Mouse (Mus musculus) stomach, embryonic 14.5 days (tissue): Measurements from ENCODE around the gene Gm10644. TPM values are rescaled to one million over a fixed set of nuclear protein-coding genes. Genes with fewer than 3 reads are reported as not detected.

Experiments
- ATAC-seq: fragments of 200-750 bp; cut with Nextera tagmentation; 2 replicates; pipeline ENCODE4 v1.8.0; 2017; ENCODE audit warnings: low read depth, moderate TSS enrichment; ENCODE audit not compliant: insufficient number of reproducible peaks, insufficient read depth, low FRiP score
- H3K27ac ChIP-seq: fragments of 300-500 bp; sonication (generic); 2 replicates; pipeline ENCODE4 v1.5.1; 2014; ENCODE audit warnings: mild to moderate bottlenecking, low read length, moderate library complexity, mixed read lengths
- H3K27me3 ChIP-seq: fragments of 300-500 bp; sonication (generic); 2 replicates; pipeline ENCODE4 v1.6.1; 2014; ENCODE audit warnings: low read length, control low read depth, mixed read lengths; ENCODE audit not compliant: control insufficient read depth, insufficient read depth
- H3K36me3 ChIP-seq: fragments of 300-500 bp; sonication (generic); 2 replicates; pipeline ENCODE4 v1.6.1; 2014; ENCODE audit warnings: mild to moderate bottlenecking, control low read depth, low read length, moderate library complexity, mixed read lengths; ENCODE audit not compliant: control insufficient read depth, insufficient read depth
- H3K4me1 ChIP-seq: fragments of 300-500 bp; sonication (generic); 2 replicates; pipeline ENCODE4 v1.6.1; 2014; ENCODE audit warnings: low read length, control low read depth, mixed read lengths; ENCODE audit not compliant: control insufficient read depth, insufficient read depth
- H3K4me2 ChIP-seq: fragments of 300-500 bp; sonication (generic); replicated peaks from 2 replicates; pipeline ENCODE4 v1.6.1; 2014; ENCODE audit warnings: low read depth, low read length, control low read depth
- H3K4me3 ChIP-seq: fragments of 300-500 bp; sonication (generic); 2 replicates; pipeline ENCODE4 v1.5.1; 2014; ENCODE audit warnings: low read depth, low read length, control low read depth
- H3K9ac ChIP-seq: fragments of 300-500 bp; sonication (generic); replicated peaks from 2 replicates; pipeline ENCODE4 v1.6.1; 2014; ENCODE audit warnings: low read depth, mild to moderate bottlenecking, control low read depth, low read length, moderate library complexity, mixed read lengths
- H3K9me3 ChIP-seq: fragments of 300-500 bp; sonication (generic); 2 replicates; pipeline ENCODE4 v1.6.1; 2016; ENCODE audit warnings: low read depth, low read length, control low read depth; ENCODE audit not compliant: control insufficient read depth
- WGBS: fragments of 180-500 bp; shearing (Covaris S2); extraction: QIAGEN DNeasy Blood & Tissue Kit; methylation state at CpG from one replicate; pipeline ENCODE4 v1.1.7; 2014; 5-methylcytosine and 5-hydroxymethylcytosine counted together
- microRNA-seq: library from miRNA; unstranded; fragments of <30 nt; microRNA quantifications from one replicate; pipeline ENCODE4, GENCODE M21; 2016
- polyA plus RNA-seq: library from polyadenylated mRNA; unstranded; fragments of >200 nt; fragmentation: Nextera tagmentation; extraction: Ambion mirVana; gene quantifications from 2 replicates; pipeline ENCODE4 v1.2.1, GENCODE M21; 2014

Gm10644 gene
- polyA plus RNA-seq, 1 experiment from 2014 or later = 0.56 TPM

DNA sequence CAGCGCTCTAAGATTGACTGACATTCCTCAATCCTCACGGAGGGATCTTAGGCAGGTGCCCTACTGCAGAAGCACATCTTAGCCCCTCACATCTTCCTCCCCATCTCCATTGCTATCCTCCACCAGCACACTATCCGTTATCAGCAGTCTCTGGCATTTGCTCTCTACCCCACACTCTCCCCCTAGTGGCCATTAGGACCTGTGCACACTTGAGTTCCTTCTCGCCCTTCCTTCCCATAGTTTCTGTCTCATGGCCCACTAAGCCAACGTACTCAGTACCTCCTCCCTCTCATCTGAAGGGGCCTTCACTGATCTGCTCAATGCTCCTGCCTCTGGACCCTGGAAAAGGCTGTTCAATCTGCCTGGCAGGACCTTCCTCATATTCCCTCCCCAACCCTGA lies 59.1 kb downstream of the Gm10644 start:
- no peaks in the 10 kb centered on the region for H3K9me3 ChIP-seq
- no peak overlapping the region for H3K9ac ChIP-seq
- no peak overlapping the region for H3K4me2 ChIP-seq
- H3K27ac ChIP-seq = no peak overlapping the region
- no peak overlapping the region for H3K4me3 ChIP-seq
- H3K4me1 ChIP-seq = peaks cover 12% of the 10 kb centered on the region; the same call in 1 of the 2 replicates
- no peaks in the 10 kb centered on the region for H3K36me3 ChIP-seq
- WGBS = 5% methylated on average over 5 of the region's 5 CpGs
- no peak for ATAC-seq
- H3K27me3 ChIP-seq = no peaks in the 10 kb centered on the region

DNA sequence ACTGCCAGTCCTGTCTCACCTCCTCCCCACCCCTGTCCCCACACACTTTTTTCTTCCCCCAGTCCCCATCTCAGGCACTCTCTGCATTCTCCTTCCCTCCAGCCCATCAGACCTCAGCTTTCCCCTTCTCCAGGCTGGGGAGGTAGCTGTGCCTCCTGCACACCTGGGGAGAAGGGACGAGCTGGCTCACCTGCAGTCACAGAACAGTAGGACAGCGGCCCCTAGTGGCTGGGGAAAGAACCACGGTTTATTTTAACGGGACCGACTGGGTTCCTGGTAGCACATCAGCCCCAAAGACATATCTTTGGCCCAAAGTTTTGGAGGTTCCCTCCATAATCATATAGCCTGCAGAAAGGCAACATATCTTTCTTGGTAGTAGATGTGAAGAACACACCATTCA lies 61.1 kb downstream of the Gm10644 start:
- no peak overlapping the region for H3K9ac ChIP-seq
- H3K4me3 ChIP-seq = no peak overlapping the region
- under 1% methylated on average over 5 of the region's 5 CpGs for WGBS
- H3K4me2 ChIP-seq = no peak overlapping the region
- H3K27ac ChIP-seq = no peak overlapping the region
- ATAC-seq = no peak
- H3K36me3 ChIP-seq = no peaks in the 10 kb centered on the region
- peaks cover 12% of the 10 kb centered on the region; the same call in 1 of the 2 replicates for H3K4me1 ChIP-seq
- no peaks in the 10 kb centered on the region for H3K27me3 ChIP-seq
- H3K9me3 ChIP-seq = no peaks in the 10 kb centered on the region

DNA sequence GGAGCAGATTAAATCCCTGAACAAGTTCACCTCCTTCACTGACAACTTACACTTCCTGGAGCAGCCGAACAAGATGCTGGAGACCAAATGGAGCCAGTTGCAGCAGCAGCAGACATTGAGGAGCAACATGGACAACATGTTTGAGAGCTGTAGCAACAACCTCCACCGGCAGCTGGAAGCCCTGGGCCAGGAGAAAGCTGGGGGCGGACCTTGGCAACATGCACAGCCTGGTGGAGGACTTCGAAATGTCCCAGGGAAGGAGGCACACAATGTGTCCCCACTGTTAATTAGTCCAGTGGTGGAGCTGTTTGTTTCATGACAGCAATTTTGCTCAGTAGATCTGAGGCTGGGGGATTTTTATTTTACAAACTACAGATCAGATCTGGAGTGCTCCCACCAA lies 62.9 kb downstream of the Gm10644 start:
- H3K4me1 ChIP-seq = 0 out of 2 replicates have a peak, but pooled peaks cover under 1% of the 10 kb centered on the region
- no peak overlapping the region for H3K9ac ChIP-seq
- no peak overlapping the region for H3K4me2 ChIP-seq
- WGBS = 49% methylated on average over 4 of the region's 4 CpGs
- no peaks in the 10 kb centered on the region for H3K36me3 ChIP-seq
- no peak overlapping the region for H3K27ac ChIP-seq
- no peaks in the 10 kb centered on the region for H3K27me3 ChIP-seq
- ATAC-seq = no peak
- no peak overlapping the region for H3K4me3 ChIP-seq
- no peaks in the 10 kb centered on the region for H3K9me3 ChIP-seq

- WGBS = 68% methylated on average over 2 of the region's 2 CpGs
- Histone ChIP-seq H3K4me2 (no peak overlapping the region), H3K4me1 (no peaks in the 10 kb centered on the region), H3K36me3 (no peaks in the 10 kb centered on the region), H3K27me3 (no peaks in the 10 kb centered on the region), H3K9me3 (no peaks in the 10 kb centered on the region), H3K9ac (no peak overlapping the region), H3K4me3 (no peak overlapping the region), H3K27ac (no peak overlapping the region)
- no peak for ATAC-seq
Observed at GRCm38 (mm10) chr8:83888409-83888808, 66.6 kb downstream of the Gm10644 start.

Small RNA genes lying within 50 kb of the gene (microRNA-seq; reads per million reads assigned to microRNA genes)
- not detected for gene Gm44330
- gene Gm44450 = not detected

Other genes starting within 250 kb of the Gm10644 start
- 141 and 147 TPM in 2 replicates for gene Ddx39, start 240.0 kb downstream of the Gm10644 start, polyA plus RNA-seq
- 39.2 and 40.7 TPM in 2 replicates for gene Adgre5, start 213.9 kb downstream of the Gm10644 start, polyA plus RNA-seq
- 29.5 and 31.3 TPM in 2 replicates for gene Adgrl1, start 55.1 kb downstream of the Gm10644 start, polyA plus RNA-seq
- gene Asf1b, start 302 bp upstream of the Gm10644 start, polyA plus RNA-seq = 53.2 and 58.2 TPM in 2 replicates
- 101 and 112 TPM in 2 replicates for gene Prkaca, start 17.8 kb upstream of the Gm10644 start, polyA plus RNA-seq
- gene Samd1, start 42.5 kb upstream of the Gm10644 start, polyA plus RNA-seq = 17.5 and 18.3 TPM in 2 replicates
- gene 1700067K01Rik, start 46.3 kb upstream of the Gm10644 start, polyA plus RNA-seq = 0.71 and 0.87 TPM in 2 replicates
- 1.1 and 1.3 TPM in 2 replicates for gene 2210011C24Rik, start 57.0 kb upstream of the Gm10644 start, polyA plus RNA-seq
- 3.2 and 3.6 TPM in 2 replicates for gene Palm3, start 66.3 kb upstream of the Gm10644 start, polyA plus RNA-seq
- gene Il27ra, start 87.4 kb upstream of the Gm10644 start, polyA plus RNA-seq = 1.1 and 1.3 TPM in 2 replicates
- gene Rln3, start 89.8 kb upstream of the Gm10644 start, polyA plus RNA-seq = not detected in 2 replicates
- gene Gm10643, start 109.9 kb upstream of the Gm10644 start, polyA plus RNA-seq = 1.5 and 2.9 TPM in 2 replicates
- 10.4 and 12.0 TPM in 2 replicates for gene Rfx1, start 111.6 kb upstream of the Gm10644 start, polyA plus RNA-seq
- 9.0 and 10.8 TPM in 2 replicates for gene Dcaf15, start 149.6 kb upstream of the Gm10644 start, polyA plus RNA-seq
- 0.18 and 0.20 TPM in 2 replicates for gene Podnl1, start 170.8 kb upstream of the Gm10644 start, polyA plus RNA-seq
- gene Cc2d1a, start 192.7 kb upstream of the Gm10644 start, polyA plus RNA-seq = 17.9 and 18.2 TPM in 2 replicates
- 0.59 and 0.94 TPM in 2 replicates for gene 4930432K21Rik, start 192.8 kb upstream of the Gm10644 start, polyA plus RNA-seq
- 3.3 and 5.0 TPM in 2 replicates for gene Nanos3, start 230.0 kb upstream of the Gm10644 start, polyA plus RNA-seq